Mouse (Mus musculus) 3T3-L1 (cell line): ENCODE results near the gene Rnase12.

Experiments used
- DNase-seq: peaks from one replicate; pipeline ENCODE4 v3.0.0-alpha.2; 2015; ENCODE audit warnings: low read depth, low spot score

Rnase12 gene

GRCm38 (mm10) chr14:51057401-51057831 is at the start of gene Rnase12:
Gene Rnase12, minus strand, starts transcription at chr14:51057661.
- DNase-seq, result no peak

GRCm38 (mm10) chr14:51106449-51106967 is 49.0 kb upstream of the Rnase12 start:
- no peak for DNase-seq

GRCm38 (mm10) chr14:51104366-51104765 is 46.9 kb upstream of the Rnase12 start:
- DNase-seq, result no peak

GRCm38 (mm10) chr14:51103217-51103616 is 45.8 kb upstream of the Rnase12 start:
- peak; percentile 80 for DNase-seq

GRCm38 (mm10) chr14:51101284-51101683 is 43.8 kb upstream of the Rnase12 start:
- DNase-seq, result no peak

GRCm38 (mm10) chr14:51098921-51099320 is 41.5 kb upstream of the Rnase12 start:
- no peak for DNase-seq

- DNase-seq, result peak; percentile 65
Observed at GRCm38 (mm10) chr14:51098300-51098699, 40.8 kb upstream of the Rnase12 start.

GRCm38 (mm10) chr14:51095736-51096524 is 38.5 kb upstream of the Rnase12 start:
- no peak for DNase-seq

- DNase-seq, result no peak
Observed at GRCm38 (mm10) chr14:51094921-51095320, 37.5 kb upstream of the Rnase12 start.

- DNase-seq, result no peak
Observed at GRCm38 (mm10) chr14:51094096-51094875, 36.8 kb upstream of the Rnase12 start.

GRCm38 (mm10) chr14:51093496-51093895 is 36.0 kb upstream of the Rnase12 start:
- DNase-seq, result peak; percentile 18

GRCm38 (mm10) chr14:51092073-51092620 is 34.7 kb upstream of the Rnase12 start:
- peak; percentile 8 for DNase-seq

GRCm38 (mm10) chr14:51090921-51091900 is 33.8 kb upstream of the Rnase12 start, which contains the start of the genes Rnase4 and Ang:
Gene Rnase4, plus strand, starts transcription at chr14:51091077.
Gene Ang, plus strand, starts transcription at chr14:51091150.
- peak; percentile 75 for DNase-seq

GRCm38 (mm10) chr14:51090077-51090781 is 32.8 kb upstream of the Rnase12 start:
- DNase-seq, result peak; percentile 95

GRCm38 (mm10) chr14:51089674-51090076 is 32.2 kb upstream of the Rnase12 start:
- DNase-seq, result no peak

- peak; percentile 98 for DNase-seq
Observed at GRCm38 (mm10) chr14:51088970-51089673, 31.7 kb upstream of the Rnase12 start.

GRCm38 (mm10) chr14:51088166-51088969 is 30.9 kb upstream of the Rnase12 start:
- DNase-seq, result peak; percentile 93

GRCm38 (mm10) chr14:51087762-51088161 is 30.3 kb upstream of the Rnase12 start:
- DNase-seq, result peak; percentile 52

GRCm38 (mm10) chr14:51085911-51086310 is 28.4 kb upstream of the Rnase12 start:
- DNase-seq, result no peak
